Mouse (Mus musculus) liver, embryonic 13.5 days (tissue): Measurements from ENCODE around the gene Cryzl1. TPM values are rescaled to one million over a fixed set of nuclear protein-coding genes. Genes with fewer than 3 reads are reported as not detected.

ENCODE experiments used
- ATAC-seq: fragments of 200-750 bp; cut with Nextera tagmentation; 2 replicates; pipeline ENCODE4 v1.8.0; 2017; ENCODE audit warnings: low read depth, mild to moderate bottlenecking, moderate number of reproducible peaks, moderate library complexity
- DNase-seq: peaks from one replicate; pipeline ENCODE4 v3.0.0; 2022
- H3K27ac ChIP-seq: fragments of 300-500 bp; sonication (generic); 2 replicates; pipeline ENCODE4 v1.5.1; 2015; ENCODE audit warnings: moderate library complexity, mild to moderate bottlenecking, inconsistent platforms
- H3K27me3 ChIP-seq: fragments of 300-500 bp; sonication (generic); 2 replicates; pipeline ENCODE4 v1.6.1; 2015; ENCODE audit warnings: mild to moderate bottlenecking, inconsistent platforms
- H3K36me3 ChIP-seq: fragments of 300-500 bp; sonication (generic); 2 replicates; pipeline ENCODE4 v1.6.1; 2015; ENCODE audit warnings: mild to moderate bottlenecking, inconsistent platforms
- H3K4me1 ChIP-seq: fragments of 300-500 bp; sonication (generic); replicated peaks from 2 replicates; pipeline ENCODE4 v1.6.1; 2015; ENCODE audit warnings: inconsistent platforms
- H3K4me2 ChIP-seq: fragments of 300-500 bp; sonication (generic); 2 replicates; pipeline ENCODE4 v1.6.1; 2015; ENCODE audit warnings: inconsistent platforms, mild to moderate bottlenecking, moderate library complexity
- H3K4me3 ChIP-seq: fragments of 300-500 bp; sonication (generic); replicated peaks from 2 replicates; pipeline ENCODE4 v1.5.1; 2015; ENCODE audit warnings: mild to moderate bottlenecking, inconsistent platforms
- H3K9ac ChIP-seq: fragments of 300-500 bp; sonication (generic); 2 replicates; pipeline ENCODE4 v1.6.1; 2015; ENCODE audit warnings: mild to moderate bottlenecking, inconsistent platforms
- H3K9me3 ChIP-seq: fragments of 300-500 bp; sonication (generic); replicated peaks from 2 replicates; pipeline ENCODE4 v1.6.1; 2016; ENCODE audit warnings: inconsistent platforms
- WGBS: fragments of 180-500 bp; shearing (Covaris S2); methylation state at CpG from one replicate; pipeline ENCODE4 v1.1.7; 2015; ENCODE audit not compliant: insufficient replicate concordance; 5-methylcytosine and 5-hydroxymethylcytosine counted together
- polyA plus RNA-seq: library from polyadenylated mRNA; unstranded; fragments of >200 nt; fragmentation: Nextera tagmentation; extraction: Ambion mirVana; gene quantifications from 2 replicates; pipeline ENCODE4 v1.2.1, GENCODE M21; 2015

The Cryzl1 gene
- polyA plus RNA-seq, 1 experiment from 2014 or later = 40.0 TPM

GRCm38 (mm10) chr16:91686369-91686768 lies 42.4 kb downstream of the Cryzl1 start:
- Histone ChIP-seq H3K4me3 (peak overlapping the region; percentile 6; the same call in 1 of the 2 replicates), H3K36me3 (peaks cover 64% of the 10 kb centered on the region), H3K4me2 (peak overlapping the region; percentile 95), H3K9me3 (no peaks in the 10 kb centered on the region), H3K9ac (peak overlapping the region; percentile 99), H3K27me3 (no peaks in the 10 kb centered on the region), H3K27ac (no peak overlapping the region), H3K4me1 (peaks cover 45% of the 10 kb centered on the region)
- ATAC-seq (no peak), DNase-seq (no peak)
- WGBS = 68% methylated on average over 5 of the region's 5 CpGs

- Histone ChIP-seq H3K27me3 (no peaks in the 10 kb centered on the region), H3K4me3 (peak overlapping the region; percentile 6; the same call in 1 of the 2 replicates), H3K9me3 (no peaks in the 10 kb centered on the region), H3K36me3 (peaks cover 65% of the 10 kb centered on the region), H3K9ac (no peak overlapping the region), H3K4me1 (peaks cover 37% of the 10 kb centered on the region), H3K4me2 (peak overlapping the region; percentile 95), H3K27ac (no peak overlapping the region; the same call in 1 of the 2 replicates)
- WGBS = 49% methylated on average over 5 of the region's 5 CpGs
- ATAC-seq = no peak
- DNase-seq = no peak
Measured at GRCm38 (mm10) chr16:91685526-91685925, 43.2 kb downstream of the Cryzl1 start.

- Histone ChIP-seq H3K36me3 (peaks cover 96% of the 10 kb centered on the region), H3K4me3 (no peak overlapping the region), H3K27ac (no peak overlapping the region), H3K4me1 (peaks cover 2% of the 10 kb centered on the region), H3K27me3 (no peaks in the 10 kb centered on the region), H3K9ac (no peak overlapping the region), H3K9me3 (no peaks in the 10 kb centered on the region), H3K4me2 (no peak overlapping the region)
- DNase-seq (no peak), ATAC-seq (no peak)
- 68% methylated on average over 5 of the region's 5 CpGs for WGBS
Measured at GRCm38 (mm10) chr16:91680656-91681055, 48.1 kb downstream of the Cryzl1 start.

DNA sequence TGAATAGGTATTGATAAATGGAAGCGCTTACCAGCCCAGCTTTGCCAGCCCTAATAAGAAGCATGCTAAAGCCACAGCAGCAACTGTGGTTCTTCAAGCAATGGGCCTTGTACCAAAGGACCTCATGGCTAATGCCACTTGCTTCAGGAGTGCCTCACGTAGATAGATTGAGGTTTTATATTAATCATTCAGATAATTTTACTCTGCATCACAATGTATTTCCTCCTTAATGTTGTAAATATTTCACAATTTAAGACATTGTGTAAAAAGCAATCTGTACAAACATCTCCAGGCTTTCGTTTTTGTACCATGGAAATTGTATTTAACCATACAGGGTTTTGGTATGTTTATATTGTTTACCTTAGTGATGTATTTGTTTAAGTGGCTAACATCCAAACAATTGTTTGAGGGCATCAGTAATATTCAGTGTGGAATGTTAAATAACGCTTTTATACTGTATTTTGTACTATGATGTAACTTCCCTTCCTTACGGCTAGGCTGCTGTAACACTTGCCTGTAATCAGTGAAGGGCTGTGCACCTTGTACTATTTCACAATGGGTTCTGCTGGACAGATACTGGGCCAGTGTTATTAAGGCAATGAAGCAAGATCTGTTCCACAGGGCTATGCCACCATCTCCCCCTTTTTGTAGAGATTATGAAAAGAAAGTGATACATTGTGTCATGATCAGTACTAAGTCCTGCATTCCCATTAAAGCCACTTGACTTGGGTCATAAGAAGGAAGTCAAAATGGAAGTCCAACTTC lies 50.4 kb downstream of the Cryzl1 start:
- H3K27me3 ChIP-seq = no peaks in the 10 kb centered on the region
- H3K4me1 ChIP-seq = no peaks in the 10 kb centered on the region
- H3K4me2 ChIP-seq = no peak overlapping the region
- H3K9me3 ChIP-seq = no peaks in the 10 kb centered on the region
- no peak overlapping the region for H3K9ac ChIP-seq
- ATAC-seq (peak; percentile 73), DNase-seq (no peak)
- no peak overlapping the region for H3K4me3 ChIP-seq
- WGBS = 85% methylated on average over 5 of the region's 5 CpGs
- H3K27ac ChIP-seq = no peak overlapping the region
- H3K36me3 ChIP-seq = peaks cover 91% of the 10 kb centered on the region

GRCm38 (mm10) chr16:91674500-91674899 lies 54.3 kb downstream of the Cryzl1 start:
- H3K27ac ChIP-seq = no peak overlapping the region
- 91% methylated on average over 4 of the region's 4 CpGs for WGBS
- H3K4me1 ChIP-seq = no peaks in the 10 kb centered on the region
- no peak overlapping the region for H3K4me3 ChIP-seq
- no peaks in the 10 kb centered on the region for H3K27me3 ChIP-seq
- H3K9ac ChIP-seq = no peak overlapping the region
- DNase-seq = no peak
- H3K36me3 ChIP-seq = peaks cover 89% of the 10 kb centered on the region
- no peak for ATAC-seq
- H3K4me2 ChIP-seq = no peak overlapping the region
- no peaks in the 10 kb centered on the region for H3K9me3 ChIP-seq

DNA sequence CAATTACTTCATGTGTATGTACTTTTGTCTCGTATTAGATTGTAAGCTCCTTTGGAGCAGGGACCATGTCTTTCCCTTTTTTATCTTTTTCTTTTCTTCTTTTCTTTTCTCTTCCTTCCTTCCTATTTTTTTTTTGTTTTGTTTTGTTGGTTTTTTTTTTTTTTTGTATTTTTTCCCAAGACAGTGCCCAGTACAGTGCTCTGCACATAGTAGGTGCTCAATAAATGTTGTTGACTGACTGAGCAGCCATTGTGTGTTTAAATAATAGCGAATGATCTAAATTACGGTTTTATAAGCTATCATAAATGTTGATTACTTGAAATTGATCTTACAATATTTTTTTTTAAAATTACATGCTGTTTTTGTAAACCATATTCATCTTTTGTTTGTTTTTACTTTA lies 65.0 kb downstream of the Cryzl1 start:
- DNase-seq (no peak), ATAC-seq (no peak)
- H3K27ac ChIP-seq = no peak overlapping the region
- H3K4me1 ChIP-seq = no peaks in the 10 kb centered on the region
- H3K27me3 ChIP-seq = no peaks in the 10 kb centered on the region
- H3K9ac ChIP-seq = no peak overlapping the region
- no peak overlapping the region for H3K4me3 ChIP-seq
- peaks cover 93% of the 10 kb centered on the region for H3K36me3 ChIP-seq
- 90% methylated on average over 3 of the region's 3 CpGs for WGBS
- peaks cover 8% of the 10 kb centered on the region; the same call in 1 of the 2 replicates for H3K9me3 ChIP-seq
- H3K4me2 ChIP-seq = no peak overlapping the region

- H3K9me3 ChIP-seq = peaks cover 12% of the 10 kb centered on the region; the same call in 1 of the 2 replicates
- H3K4me1 ChIP-seq = no peaks in the 10 kb centered on the region
- H3K9ac ChIP-seq = no peak overlapping the region
- peaks cover 97% of the 10 kb centered on the region for H3K36me3 ChIP-seq
- ATAC-seq (no peak), DNase-seq (no peak)
- H3K4me3 ChIP-seq = no peak overlapping the region
- H3K27me3 ChIP-seq = no peaks in the 10 kb centered on the region
- 93% methylated on average over 16 of the region's 16 CpGs for WGBS
- H3K4me2 ChIP-seq = no peak overlapping the region
- no peak overlapping the region for H3K27ac ChIP-seq
Measured at GRCm38 (mm10) chr16:91662336-91662735, 66.4 kb downstream of the Cryzl1 start.

- Histone ChIP-seq H3K4me1 (no peaks in the 10 kb centered on the region), H3K4me2 (no peak overlapping the region), H3K9me3 (peaks cover 12% of the 10 kb centered on the region; the same call in 1 of the 2 replicates), H3K27ac (no peak overlapping the region), H3K27me3 (no peaks in the 10 kb centered on the region), H3K4me3 (no peak overlapping the region), H3K9ac (no peak overlapping the region), H3K36me3 (peaks cover 97% of the 10 kb centered on the region)
- DNase-seq (no peak), ATAC-seq (no peak)
- 77% methylated on average over 1 of the region's 1 CpGs for WGBS
Measured at GRCm38 (mm10) chr16:91661397-91661796, 67.4 kb downstream of the Cryzl1 start.

DNA sequence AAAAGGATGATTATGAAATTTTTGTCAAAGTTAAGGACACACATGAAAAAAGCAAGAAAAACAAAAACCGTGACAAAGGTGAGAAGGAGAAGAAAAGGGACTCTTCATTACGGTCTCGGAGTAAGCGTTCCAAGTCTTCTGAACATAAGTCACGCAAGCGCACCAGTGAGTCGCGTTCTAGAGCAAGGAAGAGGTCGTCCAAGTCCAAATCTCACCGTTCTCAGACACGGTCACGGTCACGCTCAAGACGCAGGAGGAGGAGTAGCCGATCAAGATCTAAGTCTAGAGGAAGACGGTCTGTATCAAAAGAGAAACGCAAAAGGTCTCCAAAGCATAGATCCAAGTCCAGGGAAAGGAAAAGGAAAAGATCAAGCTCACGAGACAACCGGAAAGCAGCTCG lies 69.0 kb downstream of the Cryzl1 start:
- Histone ChIP-seq H3K27me3 (no peaks in the 10 kb centered on the region), H3K27ac (no peak overlapping the region), H3K4me2 (no peak overlapping the region), H3K9ac (no peak overlapping the region), H3K9me3 (peaks cover 12% of the 10 kb centered on the region; the same call in 1 of the 2 replicates), H3K4me3 (no peak overlapping the region), H3K4me1 (no peaks in the 10 kb centered on the region), H3K36me3 (peaks cover 97% of the 10 kb centered on the region)
- 96% methylated on average over 20 of the region's 20 CpGs for whole genome bisulfite sequencing
- ATAC-seq (no peak), DNase-seq (no peak)

- Histone ChIP-seq H3K27me3 (no peaks in the 10 kb centered on the region), H3K9me3 (peaks cover 12% of the 10 kb centered on the region; the same call in 1 of the 2 replicates), H3K27ac (no peak overlapping the region), H3K9ac (no peak overlapping the region), H3K36me3 (peaks cover 97% of the 10 kb centered on the region), H3K4me1 (no peaks in the 10 kb centered on the region), H3K4me3 (no peak overlapping the region), H3K4me2 (no peak overlapping the region)
- ATAC-seq (no peak), DNase-seq (no peak)
- WGBS = 91% methylated on average over 5 of the region's 5 CpGs
Measured at GRCm38 (mm10) chr16:91658471-91658870, 70.3 kb downstream of the Cryzl1 start.

DNA sequence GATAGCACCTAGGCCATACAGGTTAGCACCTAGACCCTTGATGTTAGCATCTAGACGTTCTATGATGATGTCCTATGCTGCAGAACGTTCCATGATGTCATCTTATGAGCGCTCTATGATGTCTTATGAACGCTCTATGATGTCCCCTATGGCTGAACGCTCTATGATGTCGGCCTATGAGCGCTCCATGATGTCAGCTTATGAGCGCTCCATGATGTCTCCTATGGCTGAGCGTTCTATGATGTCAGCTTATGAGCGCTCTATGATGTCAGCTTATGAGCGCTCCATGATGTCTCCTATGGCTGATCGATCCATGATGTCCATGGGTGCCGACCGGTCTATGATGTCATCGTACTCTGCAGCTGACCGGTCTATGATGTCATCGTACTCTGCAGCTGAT lies 71.5 kb downstream of the Cryzl1 start:
- Histone ChIP-seq H3K9ac (no peak overlapping the region), H3K27me3 (no peaks in the 10 kb centered on the region), H3K36me3 (peaks cover 93% of the 10 kb centered on the region), H3K9me3 (peaks cover 12% of the 10 kb centered on the region; the same call in 1 of the 2 replicates), H3K4me1 (peaks cover 4% of the 10 kb centered on the region), H3K4me2 (no peak overlapping the region), H3K4me3 (no peak overlapping the region), H3K27ac (no peak overlapping the region)
- 96% methylated on average over 17 of the region's 17 CpGs for WGBS
- no peak for DNase-seq
- ATAC-seq = no peak; the same call in 1 of the 2 replicates

GRCm38 (mm10) chr16:91655285-91655684 lies 73.5 kb downstream of the Cryzl1 start:
- DNase-seq = no peak
- no peak overlapping the region for H3K27ac ChIP-seq
- no peak overlapping the region for H3K9ac ChIP-seq
- no peak overlapping the region for H3K4me2 ChIP-seq
- H3K4me3 ChIP-seq = no peak overlapping the region
- peaks cover 90% of the 10 kb centered on the region for H3K36me3 ChIP-seq
- 97% methylated on average over 9 of the region's 9 CpGs for WGBS
- ATAC-seq = no peak; the same call in 1 of the 2 replicates
- peaks cover 11% of the 10 kb centered on the region; the same call in 1 of the 2 replicates for H3K9me3 ChIP-seq
- H3K27me3 ChIP-seq = no peaks in the 10 kb centered on the region
- peaks cover 18% of the 10 kb centered on the region for H3K4me1 ChIP-seq
